Mouse (Mus musculus): Measurements from ENCODE around the gene Osbpl10. TPM values are rescaled to one million over a fixed set of nuclear protein-coding genes. Genes with fewer than 3 reads are reported as not detected.

Osbpl10 gene
- total and polyA plus RNA-seq, 3 experiments: 0.19 TPM; not detected in 2

- H3K27ac ChIP-seq (ENCODE audit: insufficient read depth, low read depth): no peak overlapping the region
- peaks cover 2 to 3% of the 10 kb centered on the region in 2 experiments; a peak in 2 of 4 replicates for H3K4me1 ChIP-seq (ENCODE audit: control insufficient read depth in 1 of 2, insufficient read depth in 2 of 2)
- no peaks in the 10 kb centered on the region for H3K79me2 ChIP-seq (replicated peaks; ENCODE audit: control insufficient read depth, extremely low read depth, insufficient read depth, poor library complexity, severe bottlenecking)
- H3K4me3 ChIP-seq (replicated peaks in 1 of 3; ENCODE audit: low read depth in 2 of 3, low read length in 2 of 3, poor library complexity in 1 of 3): no peak overlapping the region
- TF ChIP-seq JUN (IDR thresholded peaks at IDR 0.05; ENCODE audit: insufficient read depth, low read depth, low read length): no peak
- TF ChIP-seq ETS1 (conservative IDR thresholded peaks at IDR 0.05; ENCODE audit: low read depth, low read length): no peak
- TF ChIP-seq MAZ (IDR thresholded peaks at IDR 0.05; ENCODE audit: low read depth, low read length): no peak
- TF ChIP-seq MAFK (IDR thresholded peaks at IDR 0.05; ENCODE audit: insufficient replicate concordance, low read length): no peak
- no peak for TF ChIP-seq GABPA (IDR thresholded peaks at IDR 0.05; ENCODE audit: insufficient replicate concordance, low read depth, low read length)
- no peak for TF ChIP-seq JUND (conservative IDR thresholded peaks at IDR 0.05; ENCODE audit: low read depth, low read length)
- TF ChIP-seq TCF12 (IDR thresholded peaks at IDR 0.05; ENCODE audit: low read depth, low read length): no peak
- TF ChIP-seq MXI1 (IDR thresholded peaks at IDR 0.05; ENCODE audit: low read depth, low read length): no peak
- TF ChIP-seq MEF2A (IDR thresholded peaks at IDR 0.05; ENCODE audit: borderline replicate concordance, low read depth, low read length): no peak
- TF ChIP-seq CHD2 (IDR thresholded peaks at IDR 0.05; ENCODE audit: low read length): no peak
- no peaks in the 10 kb centered on the region for H3K27me3 ChIP-seq (replicated peaks)
- no peak for DNase-seq (ENCODE audit: extremely low read depth)
- dilution Hi-C loops (cut with MboI; ENCODE audit: extremely low pct_ligation_motif_present, extremely low pct_unique_long_range_greater_than_20kb, low sequenced_read_pairs): no loop called here
- no peaks in the 10 kb centered on the region for H3K9me3 ChIP-seq (replicated peaks; ENCODE audit: low read length)
- no peak overlapping the region for H3K4me2 ChIP-seq (ENCODE audit: insufficient read depth, low read depth, poor library complexity, severe bottlenecking)
- H3K9ac ChIP-seq (ENCODE audit: insufficient read depth, low read depth): no peak overlapping the region
- in situ Hi-C loops (cut with MboI; ENCODE audit: low pct_ligation_motif_present, low pct_unique_long_range_greater_than_20kb, low sequenced_read_pairs): loop anchor here (25.0 kb wide), 1 partner anchor 548 kb away; no protein-coding TSS in a partner anchor
- H3K36me3 ChIP-seq (replicated peaks in 1 of 2; ENCODE audit: control insufficient read depth in 1 of 2, insufficient read depth in 1 of 2, low read length in 1 of 2): no peaks in the 10 kb centered on the region
Observed at GRCm38 (mm10) chr9:115164351-115164750, 186.0 kb downstream of the Osbpl10 start.

GRCm38 (mm10) chr9:115165996-115166395, 187.6 kb downstream of the Osbpl10 start:
- Histone ChIP-seq H3K9me3 (replicated peaks; ENCODE audit: low read length) (no peaks in the 10 kb centered on the region), H3K4me3 (replicated peaks in 1 of 3; ENCODE audit: low read depth in 2 of 3, low read length in 2 of 3, poor library complexity in 1 of 3) (no peak overlapping the region), H3K27ac (ENCODE audit: insufficient read depth, low read depth) (no peak overlapping the region), H3K4me2 (ENCODE audit: insufficient read depth, low read depth, poor library complexity, severe bottlenecking) (no peak overlapping the region), H3K36me3 (replicated peaks in 1 of 2; ENCODE audit: control insufficient read depth in 1 of 2, insufficient read depth in 1 of 2, low read length in 1 of 2) (no peaks in the 10 kb centered on the region), H3K9ac (ENCODE audit: insufficient read depth, low read depth) (no peak overlapping the region), H3K79me2 (replicated peaks; ENCODE audit: control insufficient read depth, extremely low read depth, insufficient read depth, poor library complexity, severe bottlenecking) (no peaks in the 10 kb centered on the region), H3K4me1 (ENCODE audit: control insufficient read depth in 1 of 2, insufficient read depth in 2 of 2) (peaks cover 2 to 5% of the 10 kb centered on the region in 2 experiments; a peak in 2 of 4 replicates), H3K27me3 (replicated peaks) (no peaks in the 10 kb centered on the region)
- dilution Hi-C loops (cut with MboI; ENCODE audit: extremely low pct_ligation_motif_present, extremely low pct_unique_long_range_greater_than_20kb, low sequenced_read_pairs): no loop called here
- no peak for DNase-seq (ENCODE audit: extremely low read depth)
- no peak for TF ChIP-seq ELF1 (IDR thresholded peaks at IDR 0.05; ENCODE audit: low read depth, low read length)
- no peak for TF ChIP-seq EP300 (IDR thresholded peaks at IDR 0.05; ENCODE audit: low read length)
- TF ChIP-seq HCFC1 (IDR thresholded peaks at IDR 0.05; ENCODE audit: low read depth, low read length): no peak
- in situ Hi-C loops (cut with MboI; ENCODE audit: low pct_ligation_motif_present, low pct_unique_long_range_greater_than_20kb, low sequenced_read_pairs): loop anchor here (25.0 kb wide), 1 partner anchor 546 kb away; no protein-coding TSS in a partner anchor

GRCm38 (mm10) chr9:115169591-115169990, 191.2 kb downstream of the Osbpl10 start:
- dilution Hi-C loops (cut with MboI; ENCODE audit: extremely low pct_ligation_motif_present, extremely low pct_unique_long_range_greater_than_20kb, low sequenced_read_pairs): no loop called here
- peaks cover 2 to 15% of the 10 kb centered on the region in 2 experiments; a peak in 2 of 4 replicates for H3K4me1 ChIP-seq (ENCODE audit: control insufficient read depth in 1 of 2, insufficient read depth in 2 of 2)
- H3K4me2 ChIP-seq (ENCODE audit: insufficient read depth, low read depth, poor library complexity, severe bottlenecking): no peak overlapping the region
- H3K9me3 ChIP-seq (replicated peaks; ENCODE audit: low read length): no peaks in the 10 kb centered on the region
- TF ChIP-seq MAZ (IDR thresholded peaks at IDR 0.05; ENCODE audit: low read depth, low read length) (no peak), MEF2A (IDR thresholded peaks at IDR 0.05; ENCODE audit: borderline replicate concordance, low read depth, low read length) (no peak), ELF1 (IDR thresholded peaks at IDR 0.05; ENCODE audit: low read depth, low read length) (no peak), ZMIZ1 (IDR thresholded peaks at IDR 0.05; ENCODE audit: low read depth, low read length) (no peak), E2F4 (IDR thresholded peaks at IDR 0.05; ENCODE audit: insufficient replicate concordance, low read depth, low read length) (no peak)
- in situ Hi-C loops (cut with MboI; ENCODE audit: low pct_ligation_motif_present, low pct_unique_long_range_greater_than_20kb, low sequenced_read_pairs): loop anchor here (25.0 kb wide), 1 partner anchor 543 kb away; no protein-coding TSS in a partner anchor
- no peak for DNase-seq (ENCODE audit: extremely low read depth)
- H3K9ac ChIP-seq (ENCODE audit: insufficient read depth, low read depth): no peak overlapping the region
- H3K36me3 ChIP-seq (replicated peaks in 1 of 2; ENCODE audit: control insufficient read depth in 1 of 2, insufficient read depth in 1 of 2, low read length in 1 of 2): no peaks in the 10 kb centered on the region
- no peaks in the 10 kb centered on the region for H3K79me2 ChIP-seq (replicated peaks; ENCODE audit: control insufficient read depth, extremely low read depth, insufficient read depth, poor library complexity, severe bottlenecking)
- H3K4me3 ChIP-seq (replicated peaks in 1 of 3; ENCODE audit: low read depth in 2 of 3, low read length in 2 of 3, poor library complexity in 1 of 3): no peak overlapping the region
- no peak overlapping the region for H3K27ac ChIP-seq (ENCODE audit: insufficient read depth, low read depth)
- H3K27me3 ChIP-seq (replicated peaks): no peaks in the 10 kb centered on the region

Measured in CH12.LX (cell line).